Mouse (Mus musculus) c-Kit-positive CD71-positive TER-119-negative erythroid progenitor cells, embryonic 14.5 days (primary cell): ENCODE data around the gene Gm21103.
"Not testable (repeated sequence)": the region's sequence is repeated elsewhere in the genome, so short reads cannot be mapped to it uniquely, and the experiment has no call there.

ENCODE experiments used
- DNase-seq: peaks from one replicate; pipeline ENCODE4 v3.0.0-alpha.2; 2013; ENCODE audit warnings: low read depth

The Gm21103 gene

DNA sequence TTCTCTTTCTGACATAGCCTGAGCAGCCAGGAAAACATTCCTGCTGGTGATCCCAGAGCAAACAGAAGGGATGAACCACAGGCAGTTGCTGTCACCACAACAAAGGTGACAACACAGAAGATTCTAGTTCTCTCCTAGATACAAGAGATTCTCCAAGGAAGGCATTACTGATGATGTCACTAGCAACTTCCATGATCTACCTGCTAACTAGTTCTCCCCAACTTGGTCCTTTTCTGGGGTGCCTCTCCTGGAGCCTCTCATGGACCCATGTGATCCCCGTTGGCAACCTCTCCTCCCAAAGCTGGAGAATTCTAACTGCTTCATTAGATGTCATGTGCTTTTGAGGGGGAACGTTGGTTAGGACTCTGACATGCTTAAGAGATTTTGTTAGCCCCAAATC lies at the start of gene Gm21103:
Gene Gm21103, minus strand, starts transcription at position 101 of the 400 bp plus-strand sequence.
- DNase-seq, result not testable (repeated sequence)

GRCm38 (mm10) chr14:6343578-6343977 lies 38.9 kb upstream of the Gm21103 start, which contains the start of gene Gm3618:
Gene Gm3618, minus strand, starts transcription at chr14:6343678.
- not testable (repeated sequence) for DNase-seq

DNA sequence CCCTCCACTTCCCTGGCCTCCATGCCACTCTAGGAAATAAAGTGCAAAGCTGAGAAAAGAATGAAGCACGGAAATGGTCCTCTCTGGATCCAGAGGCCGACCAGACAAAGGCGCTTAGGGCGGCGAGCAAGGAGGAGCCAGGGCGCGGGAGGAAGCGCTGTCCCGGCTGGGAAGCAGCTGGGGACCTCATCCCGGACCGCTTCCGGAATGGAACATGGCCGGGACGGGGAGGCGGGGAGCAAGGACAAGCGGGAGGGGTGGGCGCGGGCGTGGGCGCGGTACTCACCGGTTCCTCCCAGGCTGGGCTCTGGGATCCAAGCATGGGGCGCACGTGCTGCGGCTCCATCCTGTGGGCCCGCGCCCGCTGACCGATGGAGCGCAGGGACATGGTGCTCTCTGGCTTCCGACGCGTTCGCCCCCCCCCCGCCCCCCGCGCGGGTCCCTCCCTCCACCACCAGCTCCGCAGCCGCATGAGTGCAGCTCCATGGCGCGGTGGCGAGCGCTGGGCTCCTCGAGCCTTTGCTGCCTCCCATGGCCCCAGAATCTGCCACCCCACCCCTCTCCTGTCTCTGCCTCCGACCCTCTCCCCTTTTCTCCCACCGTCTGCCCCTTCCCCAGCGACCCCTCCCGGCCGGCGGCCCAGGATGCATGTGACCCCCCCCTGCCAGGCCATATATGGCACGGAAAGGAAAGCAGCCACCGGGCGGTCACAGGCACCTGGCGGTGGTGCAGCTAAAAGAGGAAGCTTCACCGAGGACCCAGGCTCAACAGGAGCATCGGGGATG lies 17.5 kb downstream of the Gm21103 start, which contains the start of gene Gm3411:
Gene Gm3411, minus strand, starts transcription at position 320 of the 785 bp plus-strand sequence.
- not testable (repeated sequence) for DNase-seq
